In the genomic region with DNA sequence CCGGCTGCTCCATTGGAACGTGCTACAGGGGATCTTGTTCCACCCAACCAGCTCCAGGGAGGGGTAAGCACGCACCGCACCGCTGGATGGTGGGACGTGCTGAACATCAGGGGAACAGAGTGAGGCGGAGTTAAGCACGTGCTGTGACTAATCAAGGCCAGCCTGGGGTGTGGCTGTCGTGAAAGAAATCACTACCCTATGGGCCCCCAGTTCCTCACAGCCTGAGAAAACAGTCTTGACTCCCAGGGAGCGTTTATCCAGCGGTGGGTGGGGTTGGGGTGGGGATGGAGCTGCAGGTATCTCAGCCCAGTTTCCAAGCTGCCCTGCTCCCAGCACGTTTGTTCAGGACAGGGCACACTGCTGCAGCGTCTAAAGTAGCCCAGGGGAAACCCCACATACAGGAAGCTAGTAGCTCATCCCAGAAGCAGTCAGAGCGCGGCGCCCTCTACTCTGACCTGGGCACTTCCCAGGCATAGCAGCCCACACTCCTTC, we compare ENCODE assay signal across 8 mouse cellular contexts.
DNase-seq lines count a peak whose midpoint lies in the region; ATAC-seq and TF ChIP-seq lines count a peak whose summit lies in the region.

No protein-coding gene starts in this region.

- TF ChIP-seq CTCF in liver, embryonic 14.5 days (IDR thresholded peaks at IDR 0.05; ENCODE audit: low read depth) = no peak

- DNase-seq in adrenal gland, adult 2 months = peak; percentile 14
- DNase-seq in adrenal gland, postnatal 4 days (ENCODE audit: low spot score in 2 of 2) = no peak
- peak in 1 of 3 experiments; percentile 14 for DNase-seq in liver, embryonic 14.5 days (ENCODE audit: low read depth in 3 of 3, low spot score in 3 of 3)
- DNase-seq in gastrocnemius, postnatal 36 days = no peak
- DNase-seq in MN1 (ENCODE audit: low spot score) = no peak

- intact Hi-C loops in gastrocnemius, postnatal 36 days (cut with DNase I) = no loop called here

- peaks cover 11% of the 10 kb centered on the region for H3K9me3 ChIP-seq in heart, embryonic 16.5 days (replicated peaks; ENCODE audit: control insufficient read depth, low read length)
- H3K9me3 ChIP-seq in liver, embryonic 14.5 days (ENCODE audit: control insufficient read depth, low read length) = no peaks in the 10 kb centered on the region
- no peaks in the 10 kb centered on the region for H3K9me3 ChIP-seq in stomach, embryonic 15.5 days

- no peaks in the 10 kb centered on the region for H3K27me3 ChIP-seq in heart, embryonic 16.5 days (ENCODE audit: control insufficient read depth, insufficient read depth, low read length)
- H3K27me3 ChIP-seq in liver, embryonic 14.5 days (ENCODE audit: control insufficient read depth, insufficient read depth, low read length) = no peaks in the 10 kb centered on the region
- H3K27me3 ChIP-seq in stomach, embryonic 15.5 days (replicated peaks) = no peaks in the 10 kb centered on the region

- peak overlapping the region; percentile 61 for H3K4me2 ChIP-seq in heart, embryonic 16.5 days (ENCODE audit: low read depth, low read length)
- peak overlapping the region; percentile 15; the same call in 1 of the 2 replicates for H3K4me2 ChIP-seq in liver, embryonic 14.5 days (ENCODE audit: low read depth)
- peak overlapping the region; percentile 42 for H3K4me2 ChIP-seq in stomach, embryonic 15.5 days

- no peaks in the 10 kb centered on the region for H3K36me3 ChIP-seq in heart, embryonic 16.5 days (ENCODE audit: control insufficient read depth, insufficient read depth)
- no peaks in the 10 kb centered on the region for H3K36me3 ChIP-seq in liver, embryonic 14.5 days (replicated peaks; ENCODE audit: control insufficient read depth, insufficient read depth, low read depth)
- H3K36me3 ChIP-seq in stomach, embryonic 15.5 days = no peaks in the 10 kb centered on the region

- peak overlapping the region; percentile 37 for H3K4me3 ChIP-seq in heart, embryonic 16.5 days (ENCODE audit: low read length)
- no peak overlapping the region for H3K4me3 ChIP-seq in liver, embryonic 14.5 days (ENCODE audit: insufficient read depth in 1 of 2, low read depth in 2 of 2, low read length in 2 of 2)
- H3K4me3 ChIP-seq in stomach, embryonic 15.5 days (replicated peaks) = peak overlapping the region; percentile 18

- 2% methylated on average over 16 of the region's 16 CpGs for WGBS in heart, embryonic 16.5 days
- 7% methylated on average over 16 of the region's 16 CpGs for WGBS in liver, embryonic 14.5 days (ENCODE audit: insufficient replicate concordance)
- WGBS in stomach, embryonic 15.5 days = 5% methylated on average over 16 of the region's 16 CpGs

- peak; percentile 65 for ATAC-seq in activated CD4-positive, CD25-positive, alpha-beta regulatory T cell, adult 4 months
- peak; percentile 90 for ATAC-seq in heart, embryonic 16.5 days (replicated peaks; ENCODE audit: extremely low read depth, insufficient read depth, low FRiP score)
- ATAC-seq in liver, embryonic 14.5 days (ENCODE audit: insufficient read depth) = no peak
- peak; percentile 92 for ATAC-seq in stomach, embryonic 15.5 days (ENCODE audit: insufficient read depth, low FRiP score, low read depth)

- peak overlapping the region; percentile 88 for H3K27ac ChIP-seq in heart, embryonic 16.5 days (ENCODE audit: low read length)
- H3K27ac ChIP-seq in liver, embryonic 14.5 days = no peak overlapping the region
- H3K27ac ChIP-seq in stomach, embryonic 15.5 days = peak overlapping the region; percentile 88

- H3K9ac ChIP-seq in heart, embryonic 16.5 days (ENCODE audit: low read length) = peak overlapping the region; percentile 58
- H3K9ac ChIP-seq in liver, embryonic 14.5 days (replicated peaks) = no peak overlapping the region
- H3K9ac ChIP-seq in stomach, embryonic 15.5 days = no peak overlapping the region

- H3K4me1 ChIP-seq in heart, embryonic 16.5 days (ENCODE audit: control insufficient read depth, insufficient read depth, low read length) = peaks cover 25% of the 10 kb centered on the region
- peaks cover 0 to 2% of the 10 kb centered on the region in 2 experiments; a peak in 1 of 4 replicates for H3K4me1 ChIP-seq in liver, embryonic 14.5 days (replicated peaks; ENCODE audit: control insufficient read depth in 2 of 2, insufficient read depth in 2 of 2, low read length in 1 of 2)
- peaks cover 22% of the 10 kb centered on the region for H3K4me1 ChIP-seq in stomach, embryonic 15.5 days

- TF ChIP-seq EP300 in liver, embryonic 14.5 days (IDR thresholded peaks at IDR 0.05; ENCODE audit: low read depth) = no peak

Comparison
In these comparisons a context has a peak if more than half of its experiments do, and no peak if none do; other contexts are left out.
1. H3K4me3 ChIP-seq: peak in heart, embryonic 16.5 days (single experiment) and stomach, embryonic 15.5 days (single experiment); none in liver, embryonic 14.5 days (0 of 2).
2. Peak in every context shown above with its lines, with median percentiles within 50 percentile points of each other: H3K4me2 ChIP-seq.